Mouse (Mus musculus): ENCODE measurements around the gene Rabl2. TPM values are rescaled to one million over a fixed set of nuclear protein-coding genes. Genes with fewer than 3 reads are reported as not detected.

The Rabl2 gene
- polyA plus RNA-seq, 1 experiment = 24.3 TPM

DNA sequence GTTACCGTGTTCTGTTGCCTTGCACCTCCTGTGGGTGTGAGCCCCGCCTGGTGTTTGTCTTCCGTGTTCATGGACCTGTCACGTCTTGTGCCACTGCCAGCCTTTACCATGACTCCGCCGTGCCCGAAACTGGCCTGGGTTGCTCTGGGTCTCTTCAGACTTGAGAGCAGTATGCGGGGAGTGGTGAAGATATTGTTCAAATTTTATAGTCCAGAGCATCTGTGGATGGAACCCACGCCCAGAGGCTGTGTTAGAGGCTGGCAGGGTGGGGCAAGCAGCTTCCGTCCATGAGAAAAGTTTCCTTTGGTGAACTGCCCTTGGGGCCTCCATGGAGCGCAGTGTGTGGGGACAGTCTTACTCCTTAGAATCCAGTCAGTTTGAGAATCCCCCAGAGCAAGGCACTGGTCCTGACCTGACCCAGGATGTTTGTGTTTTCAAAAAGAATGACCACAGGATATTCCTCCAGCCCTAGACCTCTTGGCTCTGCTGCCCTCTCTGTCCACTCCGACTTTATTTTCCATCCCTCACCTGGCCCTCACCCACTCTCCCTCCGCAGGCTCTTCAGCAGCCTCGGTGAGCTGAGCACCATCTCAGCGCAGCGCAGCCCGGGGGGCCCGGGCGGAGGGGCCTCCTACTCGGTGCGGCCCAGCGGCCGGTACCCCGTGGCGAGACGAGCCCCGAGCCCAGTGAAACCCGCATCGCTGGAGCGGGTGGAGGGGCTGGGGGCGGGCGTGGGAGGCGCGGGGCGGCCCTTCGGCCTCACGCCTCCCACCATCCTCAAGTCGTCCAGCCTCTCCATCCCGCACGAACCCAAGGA is 34.3 kb downstream of the Rabl2 start:
- H3ac ChIP-seq (ENCODE audit: control insufficient read depth, insufficient read length, low read depth) = no peak overlapping the region
- no peaks in the 10 kb centered on the region for H3K79me3 ChIP-seq (ENCODE audit: low read depth)
- H3K4me3 ChIP-seq (ENCODE audit: insufficient read depth, poor library complexity, severe bottlenecking) = no peak overlapping the region
- TF ChIP-seq MYOD1 (IDR thresholded peaks at IDR 0.05; ENCODE audit: control insufficient read depth, insufficient read length, low read depth) (no peak), CTCF (IDR thresholded peaks at IDR 0.05; ENCODE audit: control insufficient read depth, insufficient read depth, insufficient read length) (no peak), CEBPB (IDR thresholded peaks at IDR 0.05; ENCODE audit: low read depth) (no peak), USF1 (IDR thresholded peaks at IDR 0.05; ENCODE audit: low read depth) (no peak), MAX (IDR thresholded peaks at IDR 0.05) (no peak), MYOG (IDR thresholded peaks at IDR 0.05; ENCODE audit: control insufficient read depth, extremely low read depth, insufficient read length) (no peak), FOSL1 (IDR thresholded peaks at IDR 0.05; ENCODE audit: insufficient read depth, low read length, poor library complexity, severe bottlenecking) (no peak)
- H3K27me3 ChIP-seq (ENCODE audit: control insufficient read depth, insufficient read depth, insufficient read length) = peaks cover 26% of the 10 kb centered on the region
- no peaks in the 10 kb centered on the region for H3K79me2 ChIP-seq (ENCODE audit: control insufficient read depth, insufficient read depth)
- no peaks in the 10 kb centered on the region for H3K36me3 ChIP-seq (ENCODE audit: control insufficient read depth, insufficient read depth)

DNA sequence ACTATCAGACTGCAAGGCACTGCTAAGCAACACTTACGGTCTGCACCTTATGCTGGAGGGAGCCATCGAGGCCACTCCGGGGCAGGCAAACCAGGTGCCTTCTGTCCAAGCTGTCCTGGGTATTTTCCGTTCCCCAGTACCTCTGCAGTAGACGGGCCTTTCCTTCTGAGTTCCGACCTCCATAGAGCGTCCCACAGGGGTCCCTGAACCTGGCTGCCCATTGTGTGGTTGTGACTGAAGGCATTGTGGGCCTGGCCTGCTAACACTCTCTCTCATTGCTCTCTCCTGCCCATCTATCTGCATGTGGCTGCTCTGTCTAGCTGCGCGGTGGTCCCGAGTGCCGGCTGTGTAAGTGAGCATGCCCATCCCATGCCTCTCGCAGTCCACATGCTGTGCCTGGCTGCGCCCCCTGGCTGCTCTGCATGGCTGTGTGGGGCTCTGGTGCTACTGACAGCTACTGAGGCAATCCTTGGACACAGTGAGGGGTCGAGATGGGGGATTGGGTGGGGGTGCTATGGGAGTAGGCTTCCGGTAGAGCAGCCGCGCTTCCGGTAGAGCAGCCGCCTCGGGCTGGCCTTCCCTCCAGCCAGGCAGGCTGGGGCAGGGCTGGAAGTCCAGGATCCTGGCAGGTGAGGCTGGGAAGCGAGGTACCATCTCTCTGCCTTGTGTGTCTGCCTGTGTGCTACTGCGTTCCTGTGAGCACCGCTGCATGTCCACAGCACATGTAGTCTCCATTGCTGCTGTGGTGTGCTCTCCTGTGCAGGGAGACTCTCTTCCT is 35.1 kb downstream of the Rabl2 start:
- Histone ChIP-seq H3K79me2 (ENCODE audit: control insufficient read depth, insufficient read depth) (no peaks in the 10 kb centered on the region), H3ac (ENCODE audit: control insufficient read depth, insufficient read length, low read depth) (no peak overlapping the region), H3K79me3 (ENCODE audit: low read depth) (no peaks in the 10 kb centered on the region), H3K27me3 (ENCODE audit: control insufficient read depth, insufficient read depth, insufficient read length) (peaks cover 26% of the 10 kb centered on the region), H3K36me3 (ENCODE audit: control insufficient read depth, insufficient read depth) (no peaks in the 10 kb centered on the region), H3K4me3 (ENCODE audit: insufficient read depth, poor library complexity, severe bottlenecking) (no peak overlapping the region)
- TF ChIP-seq CTCF (IDR thresholded peaks at IDR 0.05; ENCODE audit: control insufficient read depth, insufficient read depth, insufficient read length) = peak; percentile 20
- TF ChIP-seq CEBPB (IDR thresholded peaks at IDR 0.05; ENCODE audit: low read depth) = no peak

DNA sequence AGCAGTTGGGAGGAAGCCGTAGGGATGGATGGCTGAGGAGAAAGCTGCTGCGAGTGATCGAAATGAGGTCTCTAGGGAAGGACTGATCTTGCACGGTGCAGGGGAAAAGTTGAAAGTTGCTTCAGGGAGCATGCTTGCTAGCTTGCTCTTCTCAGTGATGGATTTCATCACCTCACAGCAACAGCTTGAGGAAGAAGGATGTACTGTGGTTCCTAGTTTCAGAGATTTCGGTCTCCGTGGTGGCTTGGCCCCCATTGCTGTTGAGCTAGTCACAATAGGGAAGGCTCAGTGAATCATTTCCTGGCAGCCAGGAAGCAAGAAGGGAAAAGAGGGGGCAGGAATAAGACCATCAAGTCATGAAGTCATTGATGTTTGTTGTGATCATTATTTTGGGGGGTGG is 36.1 kb downstream of the Rabl2 start:
- TF ChIP-seq MAX (IDR thresholded peaks at IDR 0.05) (no peak), FOSL1 (IDR thresholded peaks at IDR 0.05; ENCODE audit: insufficient read depth, low read length, poor library complexity, severe bottlenecking) (no peak), MYOG (IDR thresholded peaks at IDR 0.05; ENCODE audit: control insufficient read depth, extremely low read depth, insufficient read length) (no peak), MYOD1 (IDR thresholded peaks at IDR 0.05; ENCODE audit: control insufficient read depth, insufficient read length, low read depth) (no peak), CTCF (IDR thresholded peaks at IDR 0.05; ENCODE audit: control insufficient read depth, insufficient read depth, insufficient read length) (no peak), USF1 (IDR thresholded peaks at IDR 0.05; ENCODE audit: low read depth) (no peak), CEBPB (IDR thresholded peaks at IDR 0.05; ENCODE audit: low read depth) (no peak)
- Histone ChIP-seq H3K36me3 (ENCODE audit: control insufficient read depth, insufficient read depth) (no peaks in the 10 kb centered on the region), H3K79me3 (ENCODE audit: low read depth) (no peaks in the 10 kb centered on the region), H3K27me3 (ENCODE audit: control insufficient read depth, insufficient read depth, insufficient read length) (peaks cover 26% of the 10 kb centered on the region), H3ac (ENCODE audit: control insufficient read depth, insufficient read length, low read depth) (no peak overlapping the region), H3K79me2 (ENCODE audit: control insufficient read depth, insufficient read depth) (no peaks in the 10 kb centered on the region), H3K4me3 (ENCODE audit: insufficient read depth, poor library complexity, severe bottlenecking) (no peak overlapping the region)

DNA sequence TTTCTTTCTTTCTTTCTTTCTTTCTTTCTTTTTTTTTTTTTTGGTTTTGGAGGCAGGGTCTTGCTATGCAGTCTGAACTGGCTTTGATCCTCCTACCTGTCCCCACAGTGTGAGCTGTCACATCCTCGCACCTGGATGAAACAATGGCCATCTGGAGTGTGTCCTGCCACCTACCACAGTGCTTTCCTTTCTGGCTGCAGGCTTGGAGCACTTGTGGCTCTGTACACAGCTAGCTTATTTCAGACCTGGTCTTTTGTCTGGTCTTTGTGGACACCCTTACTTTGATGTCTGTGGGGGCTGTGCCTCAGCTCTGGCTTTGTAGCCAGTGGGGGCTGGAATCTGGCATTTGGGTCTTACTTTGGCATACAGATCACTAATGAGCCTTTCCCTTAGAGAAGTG is 40.0 kb downstream of the Rabl2 start:
- H3K36me3 ChIP-seq (ENCODE audit: control insufficient read depth, insufficient read depth) = no peaks in the 10 kb centered on the region
- no peaks in the 10 kb centered on the region for H3K79me2 ChIP-seq (ENCODE audit: control insufficient read depth, insufficient read depth)
- peaks cover 6% of the 10 kb centered on the region for H3K27me3 ChIP-seq (ENCODE audit: control insufficient read depth, insufficient read depth, insufficient read length)
- no peak overlapping the region for H3ac ChIP-seq (ENCODE audit: control insufficient read depth, insufficient read length, low read depth)
- TF ChIP-seq USF1 (IDR thresholded peaks at IDR 0.05; ENCODE audit: low read depth) = no peak
- TF ChIP-seq MYOD1 (IDR thresholded peaks at IDR 0.05; ENCODE audit: control insufficient read depth, insufficient read length, low read depth) = no peak
- TF ChIP-seq MYOG (IDR thresholded peaks at IDR 0.05; ENCODE audit: control insufficient read depth, extremely low read depth, insufficient read length) = no peak
- TF ChIP-seq CEBPB (IDR thresholded peaks at IDR 0.05; ENCODE audit: low read depth) = no peak
- no peak for TF ChIP-seq MAX (IDR thresholded peaks at IDR 0.05)
- no peak for TF ChIP-seq CTCF (IDR thresholded peaks at IDR 0.05; ENCODE audit: control insufficient read depth, insufficient read depth, insufficient read length)
- TF ChIP-seq FOSL1 (IDR thresholded peaks at IDR 0.05; ENCODE audit: insufficient read depth, low read length, poor library complexity, severe bottlenecking) = no peak
- no peaks in the 10 kb centered on the region for H3K79me3 ChIP-seq (ENCODE audit: low read depth)
- H3K4me3 ChIP-seq (ENCODE audit: insufficient read depth, poor library complexity, severe bottlenecking) = no peak overlapping the region

DNA sequence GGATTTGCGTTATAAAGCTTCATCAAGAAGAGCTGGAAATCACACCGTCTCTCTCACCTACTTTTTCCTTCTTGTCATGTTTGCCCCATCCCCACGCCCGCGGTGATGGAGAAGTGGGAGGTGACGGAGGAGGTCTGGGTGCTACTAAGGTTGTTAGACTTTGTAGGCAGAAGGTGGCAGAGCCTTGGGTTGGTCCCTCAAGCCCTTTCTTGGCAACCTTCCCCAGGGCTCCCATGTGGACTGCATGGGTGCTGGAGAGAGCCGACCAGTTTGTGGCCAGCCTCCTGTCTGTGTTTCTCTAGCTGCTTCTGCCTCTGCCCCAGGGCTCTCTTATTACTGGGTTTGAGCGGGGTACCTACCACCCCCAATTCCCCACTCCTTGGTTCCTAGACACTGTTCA is 41.2 kb downstream of the Rabl2 start:
- no peak overlapping the region for H3K4me3 ChIP-seq (ENCODE audit: insufficient read depth, poor library complexity, severe bottlenecking)

More for the DNA sequence above, 41.2 kb downstream of the Rabl2 start:
- Histone ChIP-seq H3K79me3 (ENCODE audit: low read depth) (no peaks in the 10 kb centered on the region), H3K27me3 (ENCODE audit: control insufficient read depth, insufficient read depth, insufficient read length) (peaks cover 11% of the 10 kb centered on the region), H3K36me3 (ENCODE audit: control insufficient read depth, insufficient read depth) (no peaks in the 10 kb centered on the region), H3ac (ENCODE audit: control insufficient read depth, insufficient read length, low read depth) (no peak overlapping the region), H3K79me2 (ENCODE audit: control insufficient read depth, insufficient read depth) (no peaks in the 10 kb centered on the region)
- TF ChIP-seq FOSL1 (IDR thresholded peaks at IDR 0.05; ENCODE audit: insufficient read depth, low read length, poor library complexity, severe bottlenecking) (no peak), CEBPB (IDR thresholded peaks at IDR 0.05; ENCODE audit: low read depth) (no peak), MYOG (IDR thresholded peaks at IDR 0.05; ENCODE audit: control insufficient read depth, extremely low read depth, insufficient read length) (no peak), USF1 (IDR thresholded peaks at IDR 0.05; ENCODE audit: low read depth) (no peak), CTCF (IDR thresholded peaks at IDR 0.05; ENCODE audit: control insufficient read depth, insufficient read depth, insufficient read length) (no peak), MAX (IDR thresholded peaks at IDR 0.05) (no peak), MYOD1 (IDR thresholded peaks at IDR 0.05; ENCODE audit: control insufficient read depth, insufficient read length, low read depth) (no peak)

Data from C2C12 (cell line).